Mouse (Mus musculus): ENCODE results near the gene Cacnb4.

- TF ChIP-seq CTCF (IDR thresholded peaks at IDR 0.05; ENCODE audit: control insufficient read depth, insufficient read depth, low read length) (no peak), POLR2A (IDR thresholded peaks at IDR 0.05; ENCODE audit: borderline replicate concordance, control insufficient read depth, low read depth, low read length) (no peak)
Observed at GRCm38 (mm10) chr2:52505164-52505563, 171.5 kb downstream of the Cacnb4 start.
